Mouse (Mus musculus) frontal cortex, postnatal 10 days (tissue): ENCODE data around the gene Tent2.
"Not testable (repeated sequence)": the region's sequence is repeated elsewhere in the genome, so short reads cannot be mapped to it uniquely, and the experiment has no call there.

ENCODE experiments used
- DNase-seq, 2 experiments: peaks; one replicate each; pipeline ENCODE4 v3.0.0; 2022; ENCODE audit warnings: low spot score in 2 of 2, mixed read lengths in 1 of 2

Gene Tent2

GRCm38 (mm10) chr13:93191831-93192645 is at the start of gene Tent2:
Gene Tent2 (minus strand): TSS chr13:93192385.
- peak; percentile 93 for DNase-seq

- DNase-seq, result no peak
Measured at GRCm38 (mm10) chr13:93241180-93241579, 49.0 kb upstream of the Tent2 start.

- no peak for DNase-seq
Measured at GRCm38 (mm10) chr13:93239561-93239960, 47.4 kb upstream of the Tent2 start.

GRCm38 (mm10) chr13:93239134-93239533 is 46.9 kb upstream of the Tent2 start:
- DNase-seq, result no peak

- no peak for DNase-seq
Measured at GRCm38 (mm10) chr13:93237677-93238398, 45.7 kb upstream of the Tent2 start.

GRCm38 (mm10) chr13:93234267-93235039 is 42.3 kb upstream of the Tent2 start:
- no peak for DNase-seq

GRCm38 (mm10) chr13:93232335-93232734 is 40.1 kb upstream of the Tent2 start:
- DNase-seq, result no peak

GRCm38 (mm10) chr13:93231016-93231415 is 38.8 kb upstream of the Tent2 start:
- DNase-seq, result no peak

- no peak for DNase-seq
Measured at GRCm38 (mm10) chr13:93211741-93212140, 19.6 kb upstream of the Tent2 start.

GRCm38 (mm10) chr13:93192646-93193026 is 451 bp upstream of the Tent2 start:
- no peak for DNase-seq

GRCm38 (mm10) chr13:93189416-93189815 is 2.8 kb downstream of the Tent2 start:
- no peak for DNase-seq

- DNase-seq, result no peak
Measured at GRCm38 (mm10) chr13:93188738-93189137, 3.4 kb downstream of the Tent2 start.

- DNase-seq, result not testable (repeated sequence)
Measured at GRCm38 (mm10) chr13:93187792-93188191, 4.4 kb downstream of the Tent2 start.

- no peak for DNase-seq
Measured at GRCm38 (mm10) chr13:93180351-93180750, 11.8 kb downstream of the Tent2 start.

GRCm38 (mm10) chr13:93179522-93179921 is 12.7 kb downstream of the Tent2 start:
- DNase-seq, result no peak

- DNase-seq, result no peak
Measured at GRCm38 (mm10) chr13:93177571-93177970, 14.6 kb downstream of the Tent2 start.

GRCm38 (mm10) chr13:93163303-93163702 is 28.9 kb downstream of the Tent2 start:
- DNase-seq, result no peak

- DNase-seq, result no peak
Measured at GRCm38 (mm10) chr13:93162456-93162855, 29.7 kb downstream of the Tent2 start.

GRCm38 (mm10) chr13:93158261-93158660 is 33.9 kb downstream of the Tent2 start:
- DNase-seq, result no peak

- no peak for DNase-seq
Measured at GRCm38 (mm10) chr13:93153280-93153679, 38.9 kb downstream of the Tent2 start.

GRCm38 (mm10) chr13:93144336-93145167 is 47.6 kb downstream of the Tent2 start, which contains the start of gene Cmya5:
Gene Cmya5 (minus strand): TSS chr13:93144724.
- peak; percentile 78 to 80 for DNase-seq
